Mouse (Mus musculus): ENCODE results near the gene Mrvi1.

Mrvi1 gene

DNA sequence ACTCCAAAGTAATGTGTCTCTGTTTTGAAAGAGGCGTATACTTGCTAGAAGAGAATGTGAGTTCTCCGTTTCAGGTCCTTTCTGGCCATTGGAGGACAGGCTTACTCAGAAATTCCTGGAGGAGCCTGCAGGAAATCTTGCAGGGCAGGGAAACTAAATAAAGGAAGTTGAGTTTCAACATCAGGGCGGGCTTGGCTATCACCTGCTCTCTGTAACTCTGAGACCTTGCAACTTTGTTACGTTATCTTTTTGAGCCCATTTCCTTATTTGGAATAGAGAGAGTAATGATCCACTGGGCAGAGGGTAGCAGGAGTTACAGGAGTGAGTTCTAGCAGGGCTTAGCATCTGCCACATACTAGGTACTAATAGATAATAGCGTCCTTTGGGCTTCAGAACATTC is 122.1 kb downstream of the Mrvi1 start:
- H3K27me3 ChIP-seq (ENCODE audit: control insufficient read depth, insufficient read depth, low read length, poor library complexity, severe bottlenecking), result no peaks in the 10 kb centered on the region
- no peak for DNase-seq (ENCODE audit: low read depth, low spot score)
- no peaks in the 10 kb centered on the region for H3K36me3 ChIP-seq (ENCODE audit: control insufficient read depth, insufficient read depth, low read length, poor library complexity, severe bottlenecking)

DNA sequence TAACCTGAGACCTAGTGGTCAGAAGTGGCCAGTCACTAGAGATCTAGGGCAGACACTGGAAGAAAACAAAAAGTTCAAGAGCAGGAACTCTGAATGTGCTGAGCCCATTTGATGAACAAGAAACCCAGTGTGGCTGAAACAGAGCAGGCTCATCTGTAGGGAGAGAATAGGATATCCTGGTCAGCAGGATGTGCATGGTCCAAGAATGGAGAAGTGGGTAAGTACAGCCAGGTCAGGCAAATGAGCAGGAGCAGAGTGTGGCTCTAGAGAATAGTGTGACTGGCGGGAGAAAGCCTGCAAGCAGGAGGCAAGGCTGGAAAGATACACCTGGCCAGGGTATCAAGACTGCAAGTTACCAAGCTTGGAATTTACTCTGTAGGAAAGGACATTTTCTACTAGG is 126.7 kb downstream of the Mrvi1 start:
- H3K27me3 ChIP-seq (ENCODE audit: control insufficient read depth, insufficient read depth, low read length, poor library complexity, severe bottlenecking), result no peaks in the 10 kb centered on the region
- no peaks in the 10 kb centered on the region; the same call in 1 of the 2 replicates for H3K36me3 ChIP-seq (ENCODE audit: control insufficient read depth, insufficient read depth, low read length, poor library complexity, severe bottlenecking)
- DNase-seq (ENCODE audit: low read depth, low spot score), result no peak

DNA sequence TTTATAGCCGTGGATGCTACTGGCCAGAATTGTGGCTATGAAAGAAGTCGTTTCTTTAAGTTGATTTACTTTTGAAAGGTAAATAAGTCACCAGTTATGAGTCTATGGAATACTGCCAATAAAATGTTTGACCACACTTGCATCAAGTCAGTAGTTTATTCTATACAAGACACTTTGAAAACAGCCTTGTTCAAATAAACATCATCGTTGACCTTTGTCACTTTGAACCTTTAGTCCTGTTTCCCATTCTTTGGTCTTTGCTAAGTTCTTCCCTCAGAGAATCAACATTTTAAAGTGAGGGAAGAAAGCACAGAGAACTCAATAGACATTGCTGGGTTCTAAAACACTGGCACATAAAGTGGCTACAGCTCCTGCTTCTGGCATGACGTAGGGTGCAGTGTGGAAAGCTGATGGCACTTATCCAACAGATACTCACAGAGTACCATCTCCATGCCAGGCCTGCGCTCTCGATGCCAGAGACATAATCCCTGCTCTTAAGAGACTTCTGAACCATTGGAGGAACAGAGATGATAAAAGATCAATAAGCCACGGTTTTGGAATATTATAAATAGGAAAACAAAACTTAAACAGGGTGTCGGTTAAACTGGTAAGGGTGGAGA is 127.2 kb downstream of the Mrvi1 start:
- Histone ChIP-seq H3K27me3 (ENCODE audit: control insufficient read depth, insufficient read depth, low read length, poor library complexity, severe bottlenecking) (no peaks in the 10 kb centered on the region), H3K36me3 (ENCODE audit: control insufficient read depth, insufficient read depth, low read length, poor library complexity, severe bottlenecking) (no peaks in the 10 kb centered on the region; the same call in 1 of the 2 replicates)
- no peak for DNase-seq (ENCODE audit: low read depth, low spot score)

DNA sequence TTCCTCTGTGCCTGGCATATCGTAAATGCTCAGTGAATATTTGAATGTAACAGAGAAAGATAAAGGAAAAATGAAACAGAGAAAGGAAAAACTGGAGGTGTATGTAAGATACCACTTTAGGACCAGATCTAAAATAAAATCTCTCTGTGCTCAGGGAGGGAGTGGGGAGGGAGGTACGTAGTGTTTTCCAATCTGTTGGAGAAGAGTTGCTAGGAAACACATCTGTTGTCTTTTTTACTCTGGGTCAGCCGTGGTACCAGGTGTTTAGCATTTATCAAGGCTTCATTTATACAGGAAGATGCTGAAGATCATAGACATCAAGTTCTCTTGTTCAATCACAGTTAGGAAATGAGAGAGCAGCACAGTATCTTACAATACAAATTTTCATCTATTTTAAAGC is 127.7 kb downstream of the Mrvi1 start:
- no peak for DNase-seq (ENCODE audit: low read depth, low spot score)
- Histone ChIP-seq H3K27me3 (ENCODE audit: control insufficient read depth, insufficient read depth, low read length, poor library complexity, severe bottlenecking) (no peaks in the 10 kb centered on the region), H3K36me3 (ENCODE audit: control insufficient read depth, insufficient read depth, low read length, poor library complexity, severe bottlenecking) (no peaks in the 10 kb centered on the region; the same call in 1 of the 2 replicates)

DNA sequence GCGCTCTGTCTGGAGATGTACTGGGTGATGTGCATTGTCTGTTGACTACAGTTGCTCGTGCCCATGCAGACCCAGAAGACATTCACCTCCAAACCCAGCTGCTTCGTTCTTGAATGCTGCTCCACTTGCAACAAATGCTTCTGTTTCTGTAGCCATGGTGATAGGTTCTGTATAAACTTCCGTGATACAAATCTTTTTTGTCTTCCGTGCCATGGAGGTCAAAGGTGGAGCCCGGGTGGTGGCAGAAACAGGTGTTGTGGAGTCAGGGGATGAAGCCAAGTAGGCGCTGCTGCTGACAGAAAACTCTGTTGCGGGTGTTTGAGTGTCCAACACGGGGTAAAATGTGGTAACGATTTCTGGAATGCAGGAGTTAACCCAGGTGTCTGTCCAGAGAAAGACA is 128.7 kb downstream of the Mrvi1 start:
- DNase-seq (ENCODE audit: low read depth, low spot score), result no peak
- H3K36me3 ChIP-seq (ENCODE audit: control insufficient read depth, insufficient read depth, low read length, poor library complexity, severe bottlenecking), result no peaks in the 10 kb centered on the region; the same call in 1 of the 2 replicates
- no peaks in the 10 kb centered on the region for H3K27me3 ChIP-seq (ENCODE audit: control insufficient read depth, insufficient read depth, low read length, poor library complexity, severe bottlenecking)

DNA sequence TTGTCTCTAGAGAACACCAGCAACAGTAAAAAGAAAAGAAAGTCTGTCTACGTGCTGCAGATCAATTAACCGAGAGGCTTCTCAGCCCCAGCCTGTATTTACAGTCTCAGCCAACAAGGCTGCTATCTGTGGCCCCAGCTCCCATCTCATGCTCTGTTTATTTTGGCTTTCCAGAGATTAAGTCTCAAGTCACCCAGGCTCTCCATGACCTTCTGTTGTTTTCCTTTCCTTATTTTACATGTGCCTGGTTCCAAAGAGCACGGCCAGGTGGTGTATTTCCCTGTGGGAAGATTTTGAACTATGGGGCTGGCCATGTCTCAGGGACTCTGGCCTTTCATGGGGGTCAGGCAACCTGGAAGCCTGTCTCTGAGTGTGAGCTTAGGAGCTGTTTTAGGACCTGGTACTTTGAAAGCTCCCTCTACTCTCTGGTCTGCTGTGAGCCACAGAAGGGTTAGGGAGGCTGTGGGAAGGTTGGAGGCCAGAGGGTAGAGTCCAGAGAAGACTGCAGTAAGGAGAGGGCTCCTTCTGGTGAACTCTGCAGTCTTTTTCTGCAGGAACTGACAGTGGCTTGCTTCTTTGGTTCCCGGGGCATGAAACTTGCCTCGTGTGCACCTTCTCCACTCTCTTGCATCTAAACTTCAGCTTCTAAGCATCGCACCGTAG is 130.6 kb downstream of the Mrvi1 start:
- no peaks in the 10 kb centered on the region for H3K27me3 ChIP-seq (ENCODE audit: control insufficient read depth, insufficient read depth, low read length, poor library complexity, severe bottlenecking)
- no peaks in the 10 kb centered on the region; the same call in 1 of the 2 replicates for H3K36me3 ChIP-seq (ENCODE audit: control insufficient read depth, insufficient read depth, low read length, poor library complexity, severe bottlenecking)
- no peak for DNase-seq (ENCODE audit: low read depth, low spot score)

DNA sequence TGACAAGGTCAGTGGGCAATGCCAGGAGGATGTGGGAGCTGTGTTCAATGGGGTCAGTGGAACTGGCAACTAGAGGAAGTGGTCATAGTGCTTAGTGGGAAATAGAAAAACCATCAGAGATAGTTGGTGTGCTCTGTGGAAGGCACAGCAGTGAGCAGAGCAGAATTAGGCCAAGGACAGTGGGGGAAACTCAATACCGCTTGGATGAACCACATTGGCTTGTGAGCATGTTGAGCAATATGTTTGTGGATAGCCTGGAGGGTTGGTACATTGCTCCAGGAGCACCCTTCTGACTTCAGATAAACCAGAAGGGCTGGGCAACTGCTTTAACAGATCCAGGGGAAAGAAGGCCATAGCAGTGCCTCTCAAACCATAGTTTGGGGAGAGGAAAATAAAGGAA is 133.9 kb downstream of the Mrvi1 start:
- Histone ChIP-seq H3K36me3 (ENCODE audit: control insufficient read depth, insufficient read depth, low read length, poor library complexity, severe bottlenecking) (no peaks in the 10 kb centered on the region; the same call in 1 of the 2 replicates), H3K27me3 (ENCODE audit: control insufficient read depth, insufficient read depth, low read length, poor library complexity, severe bottlenecking) (no peaks in the 10 kb centered on the region)
- no peak for DNase-seq (ENCODE audit: low read depth, low spot score)

DNA sequence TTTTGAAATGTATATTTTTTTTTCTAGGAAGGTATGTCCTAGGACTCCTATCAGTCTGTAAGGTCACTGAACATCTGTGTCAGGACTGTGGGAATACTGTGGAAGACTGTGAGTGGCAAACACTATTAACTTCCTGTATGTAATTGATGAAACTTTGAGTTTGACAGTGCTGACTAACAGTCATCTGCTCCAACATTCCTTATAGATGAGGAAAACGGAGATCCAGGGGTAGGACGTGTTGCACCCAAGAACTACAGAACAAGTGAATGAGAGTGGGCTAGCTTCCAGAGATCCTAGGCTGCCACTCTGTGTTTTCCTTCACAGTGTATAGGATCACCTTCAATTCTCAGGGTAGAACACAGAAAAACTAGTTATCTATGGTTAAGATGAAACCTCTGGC is 134.9 kb downstream of the Mrvi1 start:
- Histone ChIP-seq H3K27me3 (ENCODE audit: control insufficient read depth, insufficient read depth, low read length, poor library complexity, severe bottlenecking) (no peaks in the 10 kb centered on the region), H3K36me3 (ENCODE audit: control insufficient read depth, insufficient read depth, low read length, poor library complexity, severe bottlenecking) (no peaks in the 10 kb centered on the region)
- no peak for DNase-seq (ENCODE audit: low read depth, low spot score)

DNA sequence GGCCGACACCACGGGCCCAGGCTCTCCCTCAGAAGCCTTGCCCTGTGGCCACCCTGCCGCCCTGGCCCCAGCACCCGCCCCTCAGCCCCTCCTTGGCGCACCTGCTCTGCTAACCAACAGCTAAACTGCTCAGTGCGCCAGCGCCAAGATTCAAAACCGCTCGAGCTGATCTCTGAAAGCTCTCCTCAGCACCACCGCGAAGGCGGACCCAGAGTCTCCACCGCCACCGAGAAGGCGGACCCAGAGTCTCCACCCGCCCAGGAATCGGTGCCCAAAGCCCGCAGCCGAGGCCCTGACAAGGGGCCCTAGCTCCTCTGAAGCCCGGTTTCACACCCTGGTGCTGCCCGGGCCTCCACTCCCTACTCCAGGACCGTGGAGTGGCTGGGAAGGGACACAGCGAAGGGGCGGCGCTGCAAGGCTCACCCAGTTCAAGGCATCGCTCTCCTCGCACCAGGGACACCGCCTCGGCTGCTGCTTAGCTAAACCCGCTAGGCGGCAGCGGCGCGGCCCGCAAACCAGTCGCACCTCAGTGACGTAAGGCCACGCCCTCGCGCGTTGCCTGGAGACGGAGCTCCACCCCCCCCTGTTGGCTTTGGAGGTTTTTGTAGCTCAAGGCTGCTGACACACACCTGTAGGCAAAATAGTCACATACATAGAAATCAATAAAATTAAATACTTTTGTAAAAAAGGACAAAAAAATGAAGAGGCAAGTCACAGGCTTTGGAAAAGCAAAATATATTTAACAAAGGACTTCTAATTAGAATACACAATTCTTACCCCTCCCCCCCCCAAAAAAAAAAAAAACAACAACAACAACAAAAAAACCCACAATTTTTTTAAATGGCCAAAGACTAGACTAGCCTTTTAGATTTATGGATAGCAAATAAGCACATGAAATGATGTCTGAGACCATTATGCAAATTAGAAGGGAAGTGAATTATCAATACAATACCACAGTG is 138.1 kb downstream of the Mrvi1 start, which contains the start of gene Rnf141:
Gene Rnf141 (minus strand): TSS at position 542 of the 959 bp plus-strand sequence.
- no peaks in the 10 kb centered on the region for H3K36me3 ChIP-seq (ENCODE audit: control insufficient read depth, insufficient read depth, low read length, poor library complexity, severe bottlenecking)
- no peaks in the 10 kb centered on the region for H3K27me3 ChIP-seq (ENCODE audit: control insufficient read depth, insufficient read depth, low read length, poor library complexity, severe bottlenecking)
- peak; percentile 98 for DNase-seq (ENCODE audit: low read depth, low spot score)

DNA sequence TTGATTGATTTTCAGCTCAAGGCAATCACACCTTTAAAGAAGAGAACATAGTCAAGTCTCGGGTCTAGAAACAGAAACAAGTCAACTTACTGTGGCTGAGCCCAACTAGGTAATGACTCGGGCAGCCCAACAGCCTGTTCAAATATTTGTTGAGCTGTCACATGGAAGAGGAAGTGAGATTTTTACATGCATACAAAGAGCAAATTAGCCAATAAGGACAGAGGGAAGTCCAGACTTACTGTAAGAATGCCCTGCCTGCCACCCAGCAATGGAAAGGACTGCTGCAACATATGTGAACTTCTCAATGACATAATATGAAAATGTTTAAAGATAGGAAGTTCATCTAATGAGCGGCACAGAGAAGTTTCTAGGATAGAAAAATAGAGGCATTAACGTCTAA is 141.9 kb downstream of the Mrvi1 start:
- H3K27me3 ChIP-seq (ENCODE audit: control insufficient read depth, insufficient read depth, low read length, poor library complexity, severe bottlenecking), result no peaks in the 10 kb centered on the region
- H3K36me3 ChIP-seq (ENCODE audit: control insufficient read depth, insufficient read depth, low read length, poor library complexity, severe bottlenecking), result peaks cover 2% of the 10 kb centered on the region; the same call in 1 of the 2 replicates
- DNase-seq (ENCODE audit: low read depth, low spot score), result peak; percentile 86

DNA sequence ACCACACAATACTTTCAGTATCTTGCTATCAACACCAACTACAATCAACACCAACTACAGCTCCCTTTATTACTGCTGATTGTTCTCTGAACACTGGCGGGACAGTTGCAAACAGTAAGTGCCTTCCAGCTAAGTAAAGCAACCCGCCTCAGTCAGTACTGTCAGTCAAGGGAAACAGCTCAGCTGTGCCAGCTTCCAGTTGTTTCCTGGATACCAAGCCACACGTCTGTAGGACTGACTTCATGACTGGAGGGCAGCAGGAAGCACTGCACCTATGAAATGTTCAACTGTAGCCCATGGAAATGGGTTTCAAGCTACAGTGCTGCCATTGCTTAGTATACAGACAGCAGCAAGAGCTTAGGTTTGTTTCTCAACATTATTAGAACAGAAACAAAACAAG is 147.7 kb downstream of the Mrvi1 start:
- peaks cover 9% of the 10 kb centered on the region for H3K36me3 ChIP-seq (ENCODE audit: control insufficient read depth, insufficient read depth, low read length, poor library complexity, severe bottlenecking)
- H3K27me3 ChIP-seq (ENCODE audit: control insufficient read depth, insufficient read depth, low read length, poor library complexity, severe bottlenecking), result no peaks in the 10 kb centered on the region
- DNase-seq (ENCODE audit: low read depth, low spot score), result no peak

DNA sequence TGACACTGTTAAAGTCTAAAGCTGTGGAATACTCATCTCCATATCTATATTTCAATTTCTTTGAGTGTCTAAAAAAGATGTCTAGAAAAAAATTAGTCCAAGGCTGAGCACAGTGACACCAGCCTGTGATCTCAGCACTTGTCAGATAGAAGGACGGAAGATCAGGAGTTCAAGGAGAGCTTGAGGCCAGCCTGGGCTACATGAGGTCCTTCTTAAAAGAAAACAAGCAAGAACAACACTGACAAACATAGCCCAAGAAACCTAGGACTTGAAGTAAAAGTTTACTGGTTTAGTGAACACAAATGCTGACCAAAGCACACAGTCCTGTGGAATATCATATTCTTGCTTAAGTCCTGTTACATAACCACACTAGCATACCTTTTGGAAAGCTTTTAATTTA is 148.2 kb downstream of the Mrvi1 start:
- DNase-seq (ENCODE audit: low read depth, low spot score), result no peak
- Histone ChIP-seq H3K36me3 (ENCODE audit: control insufficient read depth, insufficient read depth, low read length, poor library complexity, severe bottlenecking) (peaks cover 9% of the 10 kb centered on the region), H3K27me3 (ENCODE audit: control insufficient read depth, insufficient read depth, low read length, poor library complexity, severe bottlenecking) (no peaks in the 10 kb centered on the region)

DNA sequence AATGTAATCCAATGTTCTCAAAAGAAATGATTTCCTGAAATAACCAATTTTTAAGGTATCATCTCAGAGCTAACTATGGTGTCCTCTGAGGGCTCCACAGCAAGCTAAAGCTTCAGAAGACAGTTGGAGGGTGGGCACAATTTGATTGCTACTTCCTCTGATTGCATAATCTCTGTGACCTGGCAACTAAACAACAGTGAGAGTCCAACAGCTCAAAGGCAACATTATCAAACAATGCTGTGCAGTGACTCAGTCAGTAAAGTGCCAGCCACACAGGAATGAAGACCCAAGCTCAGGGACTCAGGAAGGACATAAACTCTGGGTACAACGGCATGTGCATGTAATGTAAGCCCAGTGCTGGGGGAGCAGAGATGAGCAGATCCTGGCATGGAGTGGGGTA is 149.2 kb downstream of the Mrvi1 start:
- H3K36me3 ChIP-seq (ENCODE audit: control insufficient read depth, insufficient read depth, low read length, poor library complexity, severe bottlenecking), result peaks cover 11% of the 10 kb centered on the region
- DNase-seq (ENCODE audit: low read depth, low spot score), result no peak
- H3K27me3 ChIP-seq (ENCODE audit: control insufficient read depth, insufficient read depth, low read length, poor library complexity, severe bottlenecking), result no peaks in the 10 kb centered on the region

DNA sequence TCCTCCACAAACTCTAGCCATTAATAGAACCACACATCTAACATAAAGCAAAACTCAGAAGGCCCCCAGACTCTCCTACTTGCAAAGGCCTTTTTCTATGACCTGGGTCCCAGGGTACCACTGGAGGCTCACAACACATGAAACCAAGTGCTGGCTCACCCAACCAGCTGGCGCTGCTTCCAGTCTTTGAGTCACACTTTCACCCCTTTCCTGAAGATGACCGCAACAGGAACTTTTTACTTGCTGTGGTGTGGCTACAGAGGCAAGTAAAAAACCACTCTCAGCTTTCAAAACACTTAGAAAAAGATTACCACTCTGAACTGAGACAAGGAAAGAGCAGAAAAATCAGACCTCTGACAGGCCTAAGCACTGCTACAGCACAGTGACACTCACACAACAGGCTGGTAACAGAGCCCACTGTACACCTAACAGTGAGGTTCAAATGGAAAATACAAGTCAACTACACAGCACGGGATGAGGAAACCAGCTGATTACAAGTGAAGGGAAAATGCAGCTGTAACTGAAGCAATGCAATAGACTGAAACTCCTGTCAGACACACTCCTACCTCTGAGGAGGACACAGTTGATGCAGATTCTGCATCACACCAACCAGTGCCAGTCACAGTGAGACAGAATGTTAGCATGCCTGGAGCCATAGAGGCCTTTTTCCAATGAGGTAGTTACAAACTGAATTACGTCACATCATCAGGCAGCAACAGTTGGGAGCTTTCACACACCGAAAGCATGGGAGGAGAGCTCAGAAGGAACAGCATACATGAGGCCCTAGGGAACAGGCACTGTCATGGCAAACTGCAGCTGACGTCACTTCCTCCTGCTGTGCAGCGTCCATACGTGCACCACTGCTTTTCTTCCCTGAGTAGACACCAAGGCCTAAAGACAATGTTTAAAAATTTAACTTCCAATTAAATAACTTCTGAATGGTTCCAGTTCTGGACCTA is 158.0 kb downstream of the Mrvi1 start:
- peak; percentile 26 for DNase-seq (ENCODE audit: low read depth, low spot score)
- peaks cover 8% of the 10 kb centered on the region for H3K36me3 ChIP-seq (ENCODE audit: control insufficient read depth, insufficient read depth, low read length, poor library complexity, severe bottlenecking)
- no peaks in the 10 kb centered on the region for H3K27me3 ChIP-seq (ENCODE audit: control insufficient read depth, insufficient read depth, low read length, poor library complexity, severe bottlenecking)
